ENCODE assay signal across 8 mouse cellular contexts in the genomic region with DNA sequence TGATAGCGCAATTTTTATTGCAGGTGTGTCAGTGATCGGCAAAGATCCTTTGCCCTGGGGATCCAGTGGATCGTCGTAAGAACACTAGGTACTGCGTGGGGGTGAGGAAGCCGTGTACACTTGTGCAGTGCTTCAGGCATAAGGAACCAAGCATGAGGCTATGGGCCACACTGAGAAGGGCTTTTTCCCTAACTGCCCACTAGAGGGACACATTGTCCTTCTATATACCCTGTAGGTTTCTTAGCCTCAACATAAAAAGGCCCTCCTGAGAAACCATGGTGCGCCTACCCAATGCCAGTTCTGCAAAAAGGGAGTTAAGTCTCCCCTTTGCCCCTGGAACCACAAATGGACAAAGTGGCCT. TPM values are rescaled to one million over a fixed set of nuclear protein-coding genes. Genes with fewer than 3 reads are reported as not detected.
A peak's percentile ranks its signal among the peaks of the same experiment; 100 is the strongest.
DNase-seq lines count a peak whose midpoint lies in the region; ATAC-seq and TF ChIP-seq lines count a peak whose summit lies in the region.

No protein-coding gene starts in this region.

- H3K36me3 ChIP-seq in forebrain, embryonic 11.5 days (ENCODE audit: control insufficient read depth, insufficient read depth, low read length): no peaks in the 10 kb centered on the region
- no peaks in the 10 kb centered on the region for H3K36me3 ChIP-seq in hindbrain, embryonic 16.5 days (ENCODE audit: control insufficient read depth, insufficient read depth, low read length)

- H3K27me3 ChIP-seq in forebrain, embryonic 11.5 days (ENCODE audit: control insufficient read depth, insufficient read depth, low read length): no peaks in the 10 kb centered on the region
- no peaks in the 10 kb centered on the region for H3K27me3 ChIP-seq in hindbrain, embryonic 16.5 days (replicated peaks; ENCODE audit: control insufficient read depth, insufficient read depth, low read length)

- 33% methylated on average over 7 of the region's 7 CpGs for WGBS in forebrain, embryonic 11.5 days
- WGBS in hindbrain, embryonic 16.5 days: 34% methylated on average over 7 of the region's 7 CpGs

- TF ChIP-seq CTCF in left cerebral cortex, adult 2 months (IDR thresholded peaks at IDR 0.05): peak; percentile 41

- no peak overlapping the region for H3K9ac ChIP-seq in forebrain, embryonic 11.5 days (ENCODE audit: low read length)
- H3K9ac ChIP-seq in hindbrain, embryonic 16.5 days (ENCODE audit: low read depth, low read length): no peak overlapping the region

- no peak overlapping the region for H3K4me2 ChIP-seq in forebrain, embryonic 11.5 days (ENCODE audit: low read depth, low read length, severe bottlenecking)
- no peak overlapping the region for H3K4me2 ChIP-seq in hindbrain, embryonic 16.5 days (ENCODE audit: low read length)

- DNase-seq in adrenal gland, postnatal 10 days: peak; percentile 49
- no peak for DNase-seq in adrenal gland, postnatal 25 days
- peak; percentile 75 for DNase-seq in ZHBTc4 (ENCODE audit: low read depth, low spot score)
- peak; percentile 68 for DNase-seq in forebrain, embryonic 11.5 days (ENCODE audit: low spot score)
- DNase-seq in left cerebral cortex, adult 2 months (ENCODE audit: extremely low spot score in 1 of 2, low spot score in 2 of 2): peak; percentile 53
- DNase-seq in spleen, postnatal 36 days (ENCODE audit: low spot score in 2 of 2): peak; percentile 27 to 36

- no peak overlapping the region for H3K27ac ChIP-seq in forebrain, embryonic 11.5 days (ENCODE audit: low read depth, low read length)
- no peak overlapping the region for H3K27ac ChIP-seq in hindbrain, embryonic 16.5 days (ENCODE audit: low read depth, low read length)
- H3K27ac ChIP-seq in left cerebral cortex, adult 2 months: no peak overlapping the region

- H3K4me3 ChIP-seq in forebrain, embryonic 11.5 days (ENCODE audit: low read depth, low read length): no peak overlapping the region
- H3K4me3 ChIP-seq in hindbrain, embryonic 16.5 days (ENCODE audit: low read length): no peak overlapping the region
- no peak overlapping the region for H3K4me3 ChIP-seq in left cerebral cortex, adult 2 months

- intact Hi-C loops in left cerebral cortex, adult 2 months (cut with DNase I): loop anchor here (1.0 to 10.0 kb wide), 5 partner anchors 80 to 304 kb away; a partner anchor contains a TSS

- no peaks in the 10 kb centered on the region for H3K9me3 ChIP-seq in forebrain, embryonic 11.5 days (ENCODE audit: control insufficient read depth, low read length)
- no peaks in the 10 kb centered on the region for H3K9me3 ChIP-seq in hindbrain, embryonic 16.5 days (ENCODE audit: control insufficient read depth, low read length)

- ATAC-seq in forebrain, embryonic 11.5 days (replicated peaks; ENCODE audit: low FRiP score): peak; percentile 82
- peak; percentile 90 for ATAC-seq in hindbrain, embryonic 16.5 days
- ATAC-seq in megakaryocyte-erythroid progenitor cell, adult 5-6 weeks (replicated peaks; ENCODE audit: low FRiP score, low TSS enrichment, poor library complexity, severe bottlenecking): peak; percentile 90

- 0 out of 2 replicates have a peak, but pooled peaks cover 6% of the 10 kb centered on the region for H3K4me1 ChIP-seq in forebrain, embryonic 11.5 days (replicated peaks; ENCODE audit: control insufficient read depth, insufficient read depth, low read length)
- no peaks in the 10 kb centered on the region; the same call in 1 of the 2 replicates for H3K4me1 ChIP-seq in hindbrain, embryonic 16.5 days (ENCODE audit: control insufficient read depth, insufficient read depth, low read depth, low read length)

RNA-seq across cellular contexts. Expression of a gene that starts 17.0 kb away (rescaled TPM):
- 1 to 10 TPM; 4.4 to 5.1 TPM for total RNA-seq in adrenal gland, postnatal 10 days (2021)
- total RNA-seq in adrenal gland, postnatal 25 days (2021): 1.5 and 3.9 TPM in 2 replicates
- 4.7 and 6.1 TPM in 2 replicates for polyA plus RNA-seq in forebrain, embryonic 11.5 days (2014; fragmentation: Nextera tagmentation; extraction: Ambion mirVana)
- polyA plus RNA-seq in hindbrain, embryonic 16.5 days (2015; fragmentation: Nextera tagmentation; extraction: Ambion mirVana): 2.7 and 3.0 TPM in 2 replicates
- total RNA-seq in left cerebral cortex, adult 2 months (2021): 1 to 10 TPM; 2.6 to 3.1 TPM
- total RNA-seq in megakaryocyte-erythroid progenitor cell, adult 5-6 weeks (2014; fragmentation: Nextera tagmentation): 2.2 TPM in 1 of 2 replicates, not detected in the other
- total RNA-seq in megakaryocyte-erythroid progenitor cell, adult 5-6 weeks (2017): 0.80 and 1.5 TPM in 2 replicates

RNA-seq across cellular contexts. Expression of a gene that starts 26.7 kb away (rescaled TPM):
- under 1 TPM in 1 of 2 experiments, not detected in 1; 0.06 TPM for total RNA-seq in adrenal gland, postnatal 10 days (2021)
- not detected in 2 replicates for total RNA-seq in adrenal gland, postnatal 25 days (2021)
- 0.15 and 0.21 TPM in 2 replicates for polyA plus RNA-seq in forebrain, embryonic 11.5 days (2014; fragmentation: Nextera tagmentation; extraction: Ambion mirVana)
- 3.6 and 4.1 TPM in 2 replicates for polyA plus RNA-seq in hindbrain, embryonic 16.5 days (2015; fragmentation: Nextera tagmentation; extraction: Ambion mirVana)
- total RNA-seq in left cerebral cortex, adult 2 months (2021): 1 to 10 TPM; 6.0 to 7.9 TPM
- not detected in 2 replicates for total RNA-seq in megakaryocyte-erythroid progenitor cell, adult 5-6 weeks (2014; fragmentation: Nextera tagmentation)
- total RNA-seq in megakaryocyte-erythroid progenitor cell, adult 5-6 weeks (2017): not detected in 2 replicates
